Mouse (Mus musculus): ENCODE data around the gene Cnksr2. TPM values are rescaled to one million over a fixed set of nuclear protein-coding genes. Genes with fewer than 3 reads are reported as not detected.

The Cnksr2 gene
- polyA plus RNA-seq (2015; fragmentation: Nextera tagmentation; extraction: Ambion mirVana) = 0.02 TPM in 1 of 2 replicates, not detected in the other

GRCm38 (mm10) chrX:158043057-158043843 lies at the start of gene Cnksr2:
Cnksr2 (minus strand) TSS chrX:158043294.

DNA sequence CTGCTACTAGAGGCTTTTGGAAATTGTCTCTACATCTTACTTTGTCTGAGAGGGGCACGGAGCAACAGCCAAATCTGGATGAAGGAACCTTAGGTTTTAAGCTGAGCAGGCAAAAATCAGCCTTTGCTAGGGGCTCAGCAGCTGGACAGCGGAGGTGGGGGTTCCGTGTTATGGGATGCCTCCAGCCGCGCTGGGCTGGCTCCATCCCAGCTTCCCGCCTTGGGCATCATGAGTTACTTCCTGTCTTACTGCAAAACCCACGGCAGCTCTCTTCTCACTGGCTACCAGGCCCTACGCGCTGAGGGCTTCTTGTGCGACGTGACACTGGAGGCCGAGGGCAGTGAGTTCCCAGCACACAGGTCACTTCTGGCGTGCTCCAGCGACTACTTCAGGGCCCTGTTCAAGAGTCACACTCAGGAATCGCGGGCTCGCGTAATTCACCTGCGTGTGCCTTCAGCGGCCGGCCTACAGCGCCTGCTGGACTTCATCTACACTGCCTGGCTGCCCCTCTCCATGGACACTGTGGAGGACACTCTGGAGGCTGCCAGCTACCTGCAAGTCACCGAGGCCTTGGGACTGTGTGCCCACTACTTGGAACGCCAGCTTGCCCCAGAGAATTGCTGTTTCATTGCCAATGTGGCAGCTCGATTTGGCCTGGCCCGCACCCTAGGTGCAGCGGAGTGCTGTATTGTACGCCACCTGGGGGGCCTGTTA lies 224.7 kb downstream of the Cnksr2 start, which contains the start of gene Klhl34:
Gene Klhl34, plus strand, starts transcription at position 229 of the 714 bp plus-strand sequence.

Other genes starting within 250 kb of the Cnksr2 start
- not detected in 2 replicates for gene Klhl34, start 224.9 kb downstream of the Cnksr2 start, polyA plus RNA-seq (2015; fragmentation: Nextera tagmentation; extraction: Ambion mirVana)